Mouse (Mus musculus) limb, embryonic 15.5 days (tissue): ENCODE measurements around the gene Il22ra2. TPM values are rescaled to one million over a fixed set of nuclear protein-coding genes. Genes with fewer than 3 reads are reported as not detected.

ENCODE experiments used
- ATAC-seq: fragments of 200-750 bp; cut with Nextera tagmentation; 2 replicates; pipeline ENCODE4 v1.8.0; 2017; ENCODE audit warnings: low read depth, moderate TSS enrichment; ENCODE audit not compliant: insufficient number of reproducible peaks, low FRiP score, low TSS enrichment
- H3K27ac ChIP-seq: fragments of 300-500 bp; sonication (generic); 2 replicates; pipeline ENCODE4 v1.5.1; 2015; ENCODE audit warnings: moderate library complexity, mild to moderate bottlenecking, inconsistent platforms
- H3K27me3 ChIP-seq: fragments of 300-500 bp; sonication (generic); 2 replicates; pipeline ENCODE4 v1.6.1; 2015; ENCODE audit warnings: inconsistent platforms
- H3K36me3 ChIP-seq: fragments of 300-500 bp; sonication (generic); 2 replicates; pipeline ENCODE4 v1.6.1; 2015; ENCODE audit warnings: inconsistent platforms
- H3K4me1 ChIP-seq: fragments of 300-500 bp; sonication (generic); 2 replicates; pipeline ENCODE4 v1.6.1; 2015; ENCODE audit warnings: inconsistent platforms
- H3K4me2 ChIP-seq: fragments of 300-500 bp; sonication (generic); 2 replicates; pipeline ENCODE4 v1.6.1; 2015; ENCODE audit warnings: mild to moderate bottlenecking, inconsistent platforms
- H3K4me3 ChIP-seq: fragments of 300-500 bp; sonication (generic); 2 replicates; pipeline ENCODE4 v1.5.1; 2015; ENCODE audit warnings: mild to moderate bottlenecking, inconsistent platforms
- H3K9ac ChIP-seq: fragments of 300-500 bp; sonication (generic); 2 replicates; pipeline ENCODE4 v1.6.1; 2015; ENCODE audit warnings: inconsistent platforms
- H3K9me3 ChIP-seq: fragments of 300-500 bp; sonication (generic); 2 replicates; pipeline ENCODE4 v1.6.1; 2016; ENCODE audit warnings: inconsistent platforms
- WGBS: fragments of 180-500 bp; shearing (Covaris S2); methylation state at CpG from one replicate; pipeline ENCODE4 v1.1.7; 2015; 5-methylcytosine and 5-hydroxymethylcytosine counted together
- polyA plus RNA-seq: library from polyadenylated mRNA; unstranded; fragments of >200 nt; fragmentation: Nextera tagmentation; extraction: Ambion mirVana; gene quantifications from 2 replicates; pipeline ENCODE4 v1.2.1, GENCODE M21; 2015

Gene Il22ra2
- polyA plus RNA-seq = 0.31 and 0.37 TPM in 2 replicates

DNA sequence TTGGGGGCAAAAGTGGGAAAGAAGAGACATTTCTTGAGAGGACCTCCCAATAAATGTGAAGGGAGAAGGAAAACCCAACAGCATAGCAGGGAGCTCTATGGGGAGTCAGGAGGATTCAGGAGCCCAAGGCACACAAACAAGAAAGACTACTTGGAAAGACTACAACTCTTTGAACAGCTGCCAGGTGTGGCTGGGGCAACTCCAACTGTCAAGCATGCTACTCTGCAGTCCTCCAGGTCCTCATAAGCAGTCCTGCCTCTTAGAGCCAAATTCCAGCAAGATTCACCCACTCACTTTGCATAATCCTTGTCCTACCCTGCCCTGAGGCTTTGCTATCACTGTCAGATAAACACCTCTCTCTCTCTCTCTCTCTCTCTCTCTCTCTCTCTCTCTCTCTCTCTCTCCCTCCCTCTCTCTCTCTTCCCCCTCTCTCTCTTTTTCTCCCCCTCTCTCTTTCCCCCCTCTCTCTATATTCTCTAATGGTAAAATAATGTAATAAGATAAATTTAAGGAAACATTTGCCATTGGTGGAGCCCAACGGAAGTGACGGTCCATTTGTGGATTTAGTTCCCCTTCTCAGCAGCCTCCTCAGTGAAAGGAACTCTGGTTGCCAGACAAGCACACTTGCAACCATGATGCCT, at the start of gene Il22ra2:
Gene Il22ra2, plus strand, starts transcription at position 591 of the 641 bp plus-strand sequence.
- ATAC-seq = no peak
- H3K4me3 ChIP-seq = no peak within 1 kb of the TSS
- no peaks in the 10 kb centered on the region for H3K4me1 ChIP-seq
- H3K4me2 ChIP-seq = no peak within 1 kb of the TSS
- H3K9ac ChIP-seq = no peak within 1 kb of the TSS
- no peaks in the 10 kb centered on the region for H3K36me3 ChIP-seq
- 80% methylated on average over 2 of the region's 2 CpGs for WGBS
- H3K9me3 ChIP-seq = no peaks in the 10 kb centered on the region
- H3K27me3 ChIP-seq = no peaks in the 10 kb centered on the region
- no peak within 1 kb of the TSS for H3K27ac ChIP-seq

DNA sequence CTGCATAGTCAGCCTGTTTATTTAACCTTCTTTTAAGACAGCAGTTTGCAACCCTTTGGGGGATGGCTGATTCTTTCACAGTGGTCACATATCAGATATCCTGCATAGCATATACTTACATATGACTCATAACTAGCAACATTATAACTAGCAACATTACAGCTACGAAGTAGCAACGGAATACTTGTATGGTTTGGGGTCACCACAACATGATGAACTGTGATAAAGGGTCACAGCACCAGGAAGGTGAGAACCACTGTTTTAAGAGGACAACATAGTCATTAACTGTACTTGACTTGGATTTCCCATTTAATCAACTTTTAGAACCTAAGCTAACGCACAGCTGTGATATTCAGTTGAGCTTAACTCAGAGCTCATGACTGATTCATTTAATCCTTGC, 44.2 kb upstream of the Il22ra2 start:
- no peak for ATAC-seq
- Histone ChIP-seq H3K36me3 (no peaks in the 10 kb centered on the region), H3K4me1 (no peaks in the 10 kb centered on the region), H3K27me3 (no peaks in the 10 kb centered on the region), H3K4me2 (no peak overlapping the region), H3K9me3 (no peaks in the 10 kb centered on the region), H3K27ac (no peak overlapping the region), H3K9ac (no peak overlapping the region), H3K4me3 (no peak overlapping the region)
- 76% methylated on average over 3 of the region's 3 CpGs for WGBS

DNA sequence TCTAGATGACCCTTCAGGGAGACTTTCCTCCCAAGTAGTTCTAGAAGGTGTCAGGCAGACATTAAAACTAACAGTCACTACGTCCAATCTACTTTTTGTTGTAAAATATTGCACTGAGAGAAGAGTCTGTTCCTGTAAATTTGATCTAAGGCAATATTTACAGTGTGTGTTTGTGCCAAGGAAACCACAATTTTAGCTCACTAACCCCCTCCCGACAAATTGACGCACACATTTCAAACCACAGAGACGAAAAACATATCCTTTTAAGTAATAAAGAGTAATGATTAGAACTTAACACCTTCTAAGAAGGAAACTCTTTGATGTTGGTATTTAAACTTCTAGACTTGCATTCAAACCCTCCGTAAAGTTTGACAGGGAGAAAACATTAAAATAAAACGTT, 43.8 kb upstream of the Il22ra2 start:
- Histone ChIP-seq H3K4me3 (no peak overlapping the region), H3K9me3 (no peaks in the 10 kb centered on the region), H3K27me3 (no peaks in the 10 kb centered on the region), H3K27ac (no peak overlapping the region), H3K4me2 (no peak overlapping the region), H3K9ac (no peak overlapping the region), H3K4me1 (no peaks in the 10 kb centered on the region), H3K36me3 (no peaks in the 10 kb centered on the region)
- ATAC-seq = no peak
- WGBS = 41% methylated on average over 6 of the region's 6 CpGs

DNA sequence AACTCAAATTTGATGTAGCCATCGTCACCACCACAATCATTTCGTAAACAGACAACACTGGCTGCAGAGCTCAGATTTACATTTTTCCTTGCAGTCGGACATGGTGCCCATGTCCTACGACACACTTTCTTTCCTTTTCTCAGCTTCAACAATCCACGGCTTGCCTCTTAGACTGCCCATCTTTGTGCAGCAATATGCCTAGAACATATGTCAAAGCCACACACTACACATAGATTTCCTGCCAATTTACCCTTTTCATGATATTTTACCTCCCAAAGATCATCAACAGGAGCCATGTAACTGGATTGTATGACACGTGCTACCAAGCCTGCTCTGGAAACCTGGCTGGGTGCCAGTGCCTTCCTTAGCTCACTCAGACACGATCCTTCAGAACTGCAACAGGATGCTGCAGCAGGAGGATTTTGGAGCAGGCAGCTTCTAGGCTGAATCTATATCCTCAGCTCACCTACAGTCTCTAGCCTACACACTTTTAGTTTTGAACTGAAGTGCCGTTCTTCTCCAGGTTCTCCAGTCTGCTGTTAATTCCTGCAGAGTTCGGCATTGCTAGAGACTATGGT, 43.3 kb upstream of the Il22ra2 start:
- H3K4me3 ChIP-seq = no peak overlapping the region
- no peaks in the 10 kb centered on the region for H3K9me3 ChIP-seq
- no peak overlapping the region for H3K9ac ChIP-seq
- no peak overlapping the region for H3K27ac ChIP-seq
- ATAC-seq = no peak
- no peaks in the 10 kb centered on the region for H3K27me3 ChIP-seq
- H3K4me1 ChIP-seq = no peaks in the 10 kb centered on the region
- H3K4me2 ChIP-seq = no peak overlapping the region
- WGBS = 48% methylated on average over 9 of the region's 9 CpGs
- no peaks in the 10 kb centered on the region for H3K36me3 ChIP-seq

GRCm38 (mm10) chr10:19580660-19581059, 41.1 kb upstream of the Il22ra2 start:
- no peak for ATAC-seq
- H3K27ac ChIP-seq = no peak overlapping the region
- WGBS = 59% methylated on average over 3 of the region's 3 CpGs

DNA sequence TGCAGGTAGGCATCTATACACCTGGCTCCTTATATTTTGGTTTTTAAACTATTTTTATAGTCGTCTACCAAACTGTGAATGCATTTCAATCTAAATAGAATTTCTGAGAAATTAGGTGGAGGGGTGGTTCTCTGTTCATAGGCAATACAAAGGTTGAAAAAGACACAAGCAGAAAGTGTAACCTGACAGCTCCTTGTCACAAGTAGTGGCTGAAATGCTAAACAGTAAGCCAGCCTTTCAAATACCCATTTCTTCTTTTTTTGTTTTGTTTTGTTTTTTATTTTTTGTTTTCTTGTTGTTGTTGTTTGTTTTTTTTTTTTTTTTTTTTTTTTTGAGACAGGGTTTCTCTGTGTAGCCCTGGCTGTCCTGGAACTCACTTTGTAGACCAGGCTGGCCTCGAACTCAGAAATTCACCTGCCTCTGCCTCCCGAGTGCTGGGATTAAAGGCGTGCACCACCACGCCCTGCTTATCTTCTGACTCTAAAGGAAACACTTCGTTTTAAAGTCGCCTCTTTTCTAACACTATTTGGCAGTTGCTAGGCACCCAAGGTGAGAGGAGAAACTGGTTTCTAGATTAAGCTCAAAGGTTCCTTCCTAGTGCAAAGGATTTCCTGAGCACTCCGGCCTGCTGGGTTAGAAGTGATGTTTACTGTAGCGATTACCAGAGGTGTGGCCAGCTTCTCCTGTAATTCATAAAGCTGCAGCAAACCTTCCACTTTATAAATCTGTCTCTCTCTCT, 39.8 kb upstream of the Il22ra2 start:
- Histone ChIP-seq H3K27me3 (no peaks in the 10 kb centered on the region), H3K36me3 (no peaks in the 10 kb centered on the region), H3K4me1 (no peaks in the 10 kb centered on the region), H3K4me2 (no peak overlapping the region), H3K9me3 (no peaks in the 10 kb centered on the region), H3K27ac (no peak overlapping the region), H3K9ac (no peak overlapping the region), H3K4me3 (no peak overlapping the region)
- ATAC-seq = no peak
- WGBS = 73% methylated on average over 9 of the region's 9 CpGs

More at GRCm38 (mm10) chr10:19580660-19581059, 41.1 kb upstream of the Il22ra2 start:
- Histone ChIP-seq H3K27me3 (no peaks in the 10 kb centered on the region), H3K4me1 (no peaks in the 10 kb centered on the region), H3K36me3 (no peaks in the 10 kb centered on the region), H3K9ac (no peak overlapping the region), H3K4me2 (no peak overlapping the region), H3K9me3 (no peaks in the 10 kb centered on the region), H3K4me3 (no peak overlapping the region)

DNA sequence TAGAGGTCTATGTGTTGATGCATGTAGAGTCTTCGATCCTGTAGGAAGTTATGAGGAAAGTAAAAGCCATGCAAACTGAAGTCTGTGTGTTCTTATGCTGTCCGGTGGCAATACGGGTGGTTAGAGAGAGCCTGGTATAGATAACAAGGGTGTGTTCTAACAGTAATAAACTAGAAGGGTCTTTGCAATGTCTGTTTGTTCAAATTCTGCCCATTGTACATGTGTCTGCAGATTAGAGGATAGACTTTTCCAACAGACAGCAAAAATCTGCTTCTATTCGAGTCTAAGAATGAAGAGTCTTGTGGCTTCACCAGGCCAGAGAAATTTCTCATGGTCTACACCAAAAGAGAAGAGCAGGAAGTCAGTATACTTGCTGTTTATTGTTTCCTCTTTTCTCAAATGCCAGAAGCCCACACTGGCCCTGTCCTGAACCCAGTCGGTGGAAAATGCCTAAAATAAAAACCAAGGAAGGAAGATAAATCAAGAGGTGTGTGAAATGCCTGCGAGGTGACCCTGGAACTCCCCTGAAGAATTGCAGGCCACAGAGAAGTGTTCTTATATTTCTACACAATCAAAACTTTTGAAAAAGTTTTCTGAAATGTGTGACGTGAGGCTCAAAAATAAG, 38.9 kb upstream of the Il22ra2 start:
- H3K4me2 ChIP-seq = no peak overlapping the region
- H3K27me3 ChIP-seq = no peaks in the 10 kb centered on the region
- H3K9me3 ChIP-seq = no peaks in the 10 kb centered on the region
- H3K4me1 ChIP-seq = no peaks in the 10 kb centered on the region
- H3K36me3 ChIP-seq = no peaks in the 10 kb centered on the region
- no peak overlapping the region for H3K27ac ChIP-seq
- no peak for ATAC-seq
- 68% methylated on average over 7 of the region's 7 CpGs for WGBS
- H3K4me3 ChIP-seq = no peak overlapping the region
- H3K9ac ChIP-seq = no peak overlapping the region

- H3K27ac ChIP-seq = no peak overlapping the region
- no peaks in the 10 kb centered on the region for H3K27me3 ChIP-seq
- H3K36me3 ChIP-seq = no peaks in the 10 kb centered on the region
- WGBS = 63% methylated on average over 2 of the region's 2 CpGs
- H3K9me3 ChIP-seq = no peaks in the 10 kb centered on the region
- H3K4me1 ChIP-seq = no peaks in the 10 kb centered on the region
- no peak for ATAC-seq
- no peak overlapping the region for H3K4me3 ChIP-seq
- H3K9ac ChIP-seq = no peak overlapping the region
- H3K4me2 ChIP-seq = no peak overlapping the region
These were observed 37.7 kb upstream of the Il22ra2 start for GRCm38 (mm10) chr10:19584064-19584463.

DNA sequence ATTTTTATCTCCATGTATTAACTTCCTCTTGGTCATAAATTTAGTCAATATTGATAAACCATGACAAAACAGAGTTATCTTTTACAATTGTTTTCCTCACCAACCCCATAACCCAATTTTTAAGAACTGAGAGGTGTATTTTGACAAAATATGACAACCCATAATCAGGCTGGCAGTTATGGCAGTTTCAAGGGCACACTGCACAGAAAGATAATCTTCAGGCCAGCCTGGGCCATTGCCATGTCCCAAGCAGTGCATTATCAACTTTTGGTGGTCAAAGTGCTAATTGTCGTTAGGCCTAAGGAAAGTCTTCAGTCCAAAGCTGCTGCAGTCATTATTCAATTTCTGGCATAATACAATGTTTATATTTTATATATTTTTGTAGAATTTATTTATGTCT, 37.0 kb upstream of the Il22ra2 start:
- no peak overlapping the region for H3K9ac ChIP-seq
- H3K4me1 ChIP-seq = no peaks in the 10 kb centered on the region
- 85% methylated on average over 1 of the region's 1 CpGs for WGBS
- H3K4me3 ChIP-seq = no peak overlapping the region
- ATAC-seq = no peak
- no peaks in the 10 kb centered on the region for H3K9me3 ChIP-seq
- no peak overlapping the region for H3K27ac ChIP-seq
- H3K27me3 ChIP-seq = no peaks in the 10 kb centered on the region
- no peaks in the 10 kb centered on the region for H3K36me3 ChIP-seq
- H3K4me2 ChIP-seq = no peak overlapping the region

- Histone ChIP-seq H3K4me2 (no peak overlapping the region), H3K9me3 (no peaks in the 10 kb centered on the region), H3K36me3 (no peaks in the 10 kb centered on the region), H3K27me3 (no peaks in the 10 kb centered on the region), H3K27ac (no peak overlapping the region), H3K9ac (no peak overlapping the region), H3K4me1 (peaks cover 1% of the 10 kb centered on the region; the same call in 1 of the 2 replicates), H3K4me3 (no peak overlapping the region)
- WGBS = 93% methylated on average over 5 of the region's 5 CpGs
- ATAC-seq = no peak
These were observed 35.9 kb upstream of the Il22ra2 start for GRCm38 (mm10) chr10:19585860-19586259.

GRCm38 (mm10) chr10:19587281-19587680, 34.5 kb upstream of the Il22ra2 start:
- Histone ChIP-seq H3K9me3 (no peaks in the 10 kb centered on the region), H3K9ac (no peak overlapping the region), H3K27me3 (no peaks in the 10 kb centered on the region), H3K4me1 (peaks cover 8% of the 10 kb centered on the region; the same call in 1 of the 2 replicates), H3K27ac (no peak overlapping the region), H3K36me3 (no peaks in the 10 kb centered on the region), H3K4me2 (no peak overlapping the region), H3K4me3 (no peak overlapping the region)
- WGBS = 68% methylated on average over 3 of the region's 3 CpGs
- no peak for ATAC-seq

- peaks cover 24% of the 10 kb centered on the region for H3K4me1 ChIP-seq
- H3K27me3 ChIP-seq = no peaks in the 10 kb centered on the region
- no peak overlapping the region for H3K27ac ChIP-seq
- no peak overlapping the region for H3K9ac ChIP-seq
- H3K4me2 ChIP-seq = no peak overlapping the region
- ATAC-seq = no peak
- H3K4me3 ChIP-seq = no peak overlapping the region
- no peaks in the 10 kb centered on the region for H3K9me3 ChIP-seq
- H3K36me3 ChIP-seq = no peaks in the 10 kb centered on the region
- 75% methylated on average over 12 of the region's 12 CpGs for WGBS
These were observed 32.2 kb upstream of the Il22ra2 start for GRCm38 (mm10) chr10:19589626-19590025.
